Mouse (Mus musculus) stomach, postnatal 0 days (tissue): ENCODE data around the gene Napepld.

Experiments used
- CTCF ChIP-seq: IDR thresholded peaks from 2 replicates; pipeline ENCODE4 v1.5.1; 2016; ENCODE audit warnings: antibody characterized with exemption, low read depth, mild to moderate bottlenecking, moderate library complexity
- EP300 ChIP-seq: optimal IDR thresholded peaks from 2 replicates; pipeline ENCODE3; 2016; ENCODE audit warnings: antibody characterized with exemption

DNA sequence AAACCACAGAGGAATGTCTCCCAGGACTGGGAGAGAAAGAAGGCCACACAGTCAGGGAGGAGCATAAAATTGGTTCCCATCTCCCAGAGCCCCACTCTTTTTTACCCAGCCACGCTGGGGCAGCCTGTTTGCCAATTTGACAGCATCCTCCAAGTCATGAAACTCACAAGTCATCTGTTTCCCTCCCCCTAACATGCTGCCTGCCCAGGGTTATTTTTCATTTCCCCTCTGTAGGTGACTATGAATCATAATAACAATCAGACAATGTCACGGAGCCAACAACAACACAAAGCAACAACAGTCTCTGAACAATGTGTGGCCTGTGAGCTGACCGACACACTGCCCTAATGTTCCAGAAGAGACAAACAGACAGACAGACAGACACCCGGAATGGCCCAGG lies 21.2 kb downstream of the Napepld start:
- TF ChIP-seq CTCF (no peak), EP300 (no peak)
